Mouse (Mus musculus) forebrain, embryonic 14.5 days (tissue): ENCODE data around the gene Fscn1. TPM values are rescaled to one million over a fixed set of nuclear protein-coding genes. Genes with fewer than 3 reads are reported as not detected.

Source experiments
- ATAC-seq: fragments of 200-750 bp; cut with Nextera tagmentation; 2 replicates; pipeline ENCODE4 v1.8.0; 2017; ENCODE audit warnings: mild to moderate bottlenecking, moderate library complexity
- DNase-seq: peaks from one replicate; pipeline ENCODE4 v3.0.0-alpha.2; 2015; ENCODE audit warnings: low spot score
- H3K27ac ChIP-seq: fragments of 300-500 bp; sonication (generic); 2 replicates; pipeline ENCODE4 v1.5.1; 2014; ENCODE audit warnings: low read depth, mild to moderate bottlenecking, control low read depth, low read length, moderate library complexity
- H3K27me3 ChIP-seq: fragments of 300-500 bp; sonication (generic); replicated peaks from 2 replicates; pipeline ENCODE4 v1.6.1; 2014; ENCODE audit warnings: low read length, control low read depth, mixed read lengths; ENCODE audit not compliant: control insufficient read depth, insufficient read depth
- H3K36me3 ChIP-seq: fragments of 300-500 bp; sonication (generic); 2 replicates; pipeline ENCODE4 v1.6.1; 2014; ENCODE audit warnings: low read length, control low read depth; ENCODE audit not compliant: control insufficient read depth, insufficient read depth
- H3K4me1 ChIP-seq: fragments of 300-500 bp; sonication (generic); 2 replicates; pipeline ENCODE4 v1.6.1; 2014; ENCODE audit warnings: antibody characterized with exemption, low read length, control low read depth; ENCODE audit not compliant: control insufficient read depth, insufficient read depth
- H3K4me2 ChIP-seq: fragments of 300-500 bp; sonication (generic); 2 replicates; pipeline ENCODE4 v1.6.1; 2014; ENCODE audit warnings: mild to moderate bottlenecking, control low read depth, low read length
- H3K4me3 ChIP-seq: fragments of 300-500 bp; sonication (generic); 2 replicates; pipeline ENCODE4 v1.5.1; 2014; ENCODE audit warnings: low read depth, low read length, control low read depth
- H3K9ac ChIP-seq: fragments of 300-500 bp; sonication (generic); 2 replicates; pipeline ENCODE4 v1.6.1; 2014; ENCODE audit warnings: mild to moderate bottlenecking, low read length, control low read depth, moderate library complexity
- H3K9me3 ChIP-seq: fragments of 300-500 bp; sonication (generic); replicated peaks from 2 replicates; pipeline ENCODE4 v1.6.1; 2016; ENCODE audit warnings: low read length, control low read depth, mixed read lengths; ENCODE audit not compliant: control insufficient read depth
- WGBS: fragments of 180-500 bp; shearing (Covaris S2); extraction: QIAGEN DNeasy Blood & Tissue Kit; methylation state at CpG from one replicate; pipeline ENCODE4 v1.1.7; 2014; 5-methylcytosine and 5-hydroxymethylcytosine counted together
- polyA plus RNA-seq: library from polyadenylated mRNA; unstranded; fragments of >200 nt; fragmentation: Nextera tagmentation; extraction: Ambion mirVana; gene quantifications from 2 replicates; pipeline ENCODE4 v1.2.1, GENCODE M21; 2014

The Fscn1 gene
- polyA plus RNA-seq, 1 experiment from 2014 or later: 477 TPM

GRCm38 (mm10) chr5:142929400-142929752, 30.8 kb upstream of the Fscn1 start:
- H3K9ac ChIP-seq: peak overlapping the region; percentile 52
- H3K27ac ChIP-seq: no peak overlapping the region
- H3K36me3 ChIP-seq: no peaks in the 10 kb centered on the region
- no peak for DNase-seq
- peak overlapping the region; percentile 60 for H3K4me2 ChIP-seq
- 0 out of 2 replicates have a peak, but pooled peaks cover 6% of the 10 kb centered on the region for H3K4me1 ChIP-seq
- no peaks in the 10 kb centered on the region for H3K27me3 ChIP-seq
- H3K9me3 ChIP-seq: no peaks in the 10 kb centered on the region
- no peak for ATAC-seq
- H3K4me3 ChIP-seq: peak overlapping the region; percentile 26
- 16% methylated on average over 4 of the region's 4 CpGs for WGBS

GRCm38 (mm10) chr5:142931241-142931745, 28.9 kb upstream of the Fscn1 start:
- DNase-seq (no peak), ATAC-seq (no peak)
- no peaks in the 10 kb centered on the region for H3K27me3 ChIP-seq
- no peak overlapping the region for H3K4me3 ChIP-seq
- 0 out of 2 replicates have a peak, but pooled peaks cover 9% of the 10 kb centered on the region for H3K4me1 ChIP-seq
- no peak overlapping the region for H3K27ac ChIP-seq
- 88% methylated on average over 9 of the region's 9 CpGs for WGBS
- H3K9ac ChIP-seq: no peak overlapping the region
- no peaks in the 10 kb centered on the region for H3K36me3 ChIP-seq
- H3K9me3 ChIP-seq: no peaks in the 10 kb centered on the region
- H3K4me2 ChIP-seq: no peak overlapping the region

DNA sequence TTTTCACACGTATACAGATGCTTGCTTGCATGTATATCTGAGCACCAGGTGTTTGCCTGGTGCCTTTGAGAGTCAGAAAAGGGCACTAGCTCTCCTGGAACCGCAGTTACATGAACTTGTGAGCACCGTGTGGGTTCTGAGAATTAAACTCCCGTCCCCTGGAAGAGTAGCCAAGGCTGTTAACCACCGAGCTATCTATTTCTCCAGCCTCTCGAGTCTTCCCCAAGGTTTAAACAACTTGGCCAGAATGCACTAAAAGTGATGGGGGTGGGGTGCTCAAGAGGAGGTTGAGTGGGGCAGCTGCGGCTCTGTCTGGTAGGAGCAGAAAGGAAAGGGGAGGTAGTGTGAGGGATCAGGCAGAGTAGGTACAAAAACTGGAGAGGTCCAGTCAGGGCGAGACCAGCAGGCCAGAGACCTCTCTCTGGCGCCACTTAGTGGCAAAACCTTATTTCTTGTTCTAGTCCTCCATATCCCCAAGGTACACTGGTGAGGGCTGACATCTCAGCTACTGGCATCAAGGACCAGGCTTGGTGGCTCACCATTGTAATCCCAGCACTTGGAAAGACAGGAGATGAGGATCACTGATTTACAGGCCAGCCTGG, 28.0 kb upstream of the Fscn1 start:
- H3K9ac ChIP-seq: no peak overlapping the region
- ATAC-seq (no peak), DNase-seq (peak; percentile 80)
- H3K27me3 ChIP-seq: no peaks in the 10 kb centered on the region
- no peak overlapping the region for H3K4me2 ChIP-seq
- no peak overlapping the region for H3K4me3 ChIP-seq
- no peaks in the 10 kb centered on the region for H3K36me3 ChIP-seq
- no peak overlapping the region for H3K27ac ChIP-seq
- H3K4me1 ChIP-seq: 0 out of 2 replicates have a peak, but pooled peaks cover 5% of the 10 kb centered on the region
- no peaks in the 10 kb centered on the region for H3K9me3 ChIP-seq
- WGBS: 33% methylated on average over 9 of the region's 9 CpGs

- no peak overlapping the region for H3K27ac ChIP-seq
- no peak overlapping the region for H3K4me3 ChIP-seq
- H3K27me3 ChIP-seq: no peaks in the 10 kb centered on the region
- ATAC-seq (no peak), DNase-seq (no peak)
- WGBS: 76% methylated on average over 8 of the region's 8 CpGs
- H3K4me2 ChIP-seq: no peak overlapping the region
- H3K4me1 ChIP-seq: 0 out of 2 replicates have a peak, but pooled peaks cover 5% of the 10 kb centered on the region
- H3K9ac ChIP-seq: no peak overlapping the region
- no peaks in the 10 kb centered on the region for H3K9me3 ChIP-seq
- no peaks in the 10 kb centered on the region for H3K36me3 ChIP-seq
These were observed 27.4 kb upstream of the Fscn1 start for GRCm38 (mm10) chr5:142932731-142933130.

DNA sequence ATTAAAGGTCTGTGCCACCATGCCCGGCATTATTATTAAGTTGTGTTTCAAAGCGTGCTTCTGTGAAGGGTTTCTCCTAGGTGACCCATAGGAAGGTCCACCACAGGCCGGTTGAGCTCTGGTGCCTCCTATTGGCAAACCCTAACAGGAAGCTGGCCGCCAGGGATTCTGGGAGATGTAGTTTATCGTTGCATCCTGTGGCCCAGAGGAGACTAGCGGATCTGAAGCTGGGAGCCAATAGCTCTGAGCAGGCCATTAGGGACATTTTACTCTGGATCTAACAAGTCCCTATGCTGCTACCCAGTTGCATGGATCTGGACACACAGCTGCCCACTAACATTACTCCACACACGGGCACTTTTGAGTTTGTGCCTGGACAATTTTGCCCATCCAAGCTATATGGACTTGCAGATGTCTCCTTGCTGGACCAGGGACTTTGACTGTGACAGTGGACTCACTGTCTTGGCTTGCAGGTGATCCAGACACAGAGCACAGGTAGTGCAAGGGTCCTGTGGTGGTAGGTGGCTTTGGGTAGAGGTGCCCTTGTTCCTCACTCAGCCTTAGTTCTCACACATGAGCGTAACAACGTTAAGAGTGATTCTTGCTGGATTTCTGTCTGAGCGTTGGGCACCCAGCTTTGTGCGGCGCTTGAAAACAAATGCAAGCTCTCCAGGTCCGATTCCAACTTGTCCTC, 24.4 kb upstream of the Fscn1 start:
- peak; percentile 76 for ATAC-seq
- Histone ChIP-seq H3K4me1 (0 out of 2 replicates have a peak, but pooled peaks cover 2% of the 10 kb centered on the region), H3K4me3 (no peak overlapping the region), H3K27me3 (no peaks in the 10 kb centered on the region), H3K4me2 (peak overlapping the region; percentile 36), H3K36me3 (no peaks in the 10 kb centered on the region), H3K9ac (peak overlapping the region; percentile 17; the same call in 1 of the 2 replicates), H3K27ac (no peak overlapping the region), H3K9me3 (no peaks in the 10 kb centered on the region)
- peak; percentile 83 for DNase-seq
- WGBS: 21% methylated on average over 13 of the region's 13 CpGs

- ATAC-seq: peak; percentile 60
- H3K27ac ChIP-seq: no peak overlapping the region
- H3K27me3 ChIP-seq: no peaks in the 10 kb centered on the region
- DNase-seq: peak; percentile 74
- H3K9ac ChIP-seq: peak overlapping the region; percentile 17; the same call in 1 of the 2 replicates
- H3K4me3 ChIP-seq: no peak overlapping the region
- H3K4me1 ChIP-seq: 0 out of 2 replicates have a peak, but pooled peaks cover 2% of the 10 kb centered on the region
- no peaks in the 10 kb centered on the region for H3K9me3 ChIP-seq
- 3% methylated on average over 17 of the region's 17 CpGs for WGBS
- no peaks in the 10 kb centered on the region for H3K36me3 ChIP-seq
- peak overlapping the region; percentile 36 for H3K4me2 ChIP-seq
These were observed 23.8 kb upstream of the Fscn1 start for GRCm38 (mm10) chr5:142936336-142936719.

- Histone ChIP-seq H3K4me1 (0 out of 2 replicates have a peak, but pooled peaks cover 2% of the 10 kb centered on the region), H3K27ac (no peak overlapping the region), H3K4me3 (no peak overlapping the region), H3K36me3 (no peaks in the 10 kb centered on the region), H3K27me3 (no peaks in the 10 kb centered on the region), H3K9me3 (no peaks in the 10 kb centered on the region), H3K9ac (no peak overlapping the region), H3K4me2 (no peak overlapping the region)
- no peak for DNase-seq
- WGBS: 40% methylated on average over 19 of the region's 19 CpGs
- no peak for ATAC-seq
These were observed 22.0 kb upstream of the Fscn1 start for GRCm38 (mm10) chr5:142937956-142938727.

GRCm38 (mm10) chr5:142940393-142940792, 19.8 kb upstream of the Fscn1 start:
- DNase-seq (no peak), ATAC-seq (no peak)
- WGBS: 54% methylated on average over 2 of the region's 2 CpGs
- Histone ChIP-seq H3K27ac (no peak overlapping the region), H3K9ac (no peak overlapping the region), H3K4me1 (0 out of 2 replicates have a peak, but pooled peaks cover 2% of the 10 kb centered on the region), H3K4me3 (no peak overlapping the region), H3K27me3 (no peaks in the 10 kb centered on the region), H3K36me3 (no peaks in the 10 kb centered on the region), H3K4me2 (no peak overlapping the region), H3K9me3 (no peaks in the 10 kb centered on the region)
